In the genomic region with DNA sequence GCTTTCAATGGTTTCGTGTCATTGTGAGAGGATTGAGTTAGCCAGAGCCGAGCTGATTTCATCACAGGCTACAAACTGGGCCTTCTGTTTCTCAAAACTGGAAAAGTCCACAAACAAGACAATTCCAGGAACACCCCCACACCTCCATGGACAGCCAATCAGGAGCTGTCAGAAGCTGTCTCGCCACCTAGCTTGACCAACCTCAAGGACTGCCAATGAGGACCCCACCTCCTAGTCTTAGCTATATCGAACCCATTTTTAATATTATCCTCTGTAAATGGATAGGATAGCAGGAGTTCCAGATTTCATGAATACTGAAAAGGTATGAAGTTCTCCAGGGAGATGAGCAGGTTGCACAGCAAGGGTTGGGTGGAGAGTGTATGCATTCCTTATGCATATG, we compare ENCODE assay signal across 30 mouse cellular contexts.
"Had no signal": no experiment of that assay in that cellular context is flagged by ENCODE, and none has a peak within 500 bp of the region (broad histone marks: within the 10 kb centered on the region; RNA-seq: fewer than 3 reads in every experiment).

No protein-coding gene starts in this region.

- H3K27me3 ChIP-seq: limb, embryonic 12.5 days; limb, embryonic 13.5 days; limb, embryonic 15.5 days; liver, embryonic 12.5 days; liver, embryonic 13.5 days; liver, embryonic 15.5 days; lung, embryonic 15.5 days; megakaryocyte, embryonic 14.5 days; midbrain, embryonic 12.5 days; midbrain, embryonic 13.5 days; midbrain, embryonic 15.5 days; neural tube, embryonic 12.5 days had no signal

- H3K9ac ChIP-seq: limb, embryonic 12.5 days; limb, embryonic 13.5 days; limb, embryonic 15.5 days; liver, embryonic 12.5 days; liver, embryonic 13.5 days; liver, embryonic 14.5 days; liver, embryonic 15.5 days; liver, postnatal 0 days; lung, embryonic 14.5 days; lung, embryonic 15.5 days; midbrain, embryonic 12.5 days; midbrain, embryonic 13.5 days; midbrain, embryonic 15.5 days; neural tube, embryonic 12.5 days had no signal

- DNase-seq: left cerebral cortex, postnatal 4 days; liver; liver, embryonic 13.5 days; liver, postnatal 0 days; lung, adult 18-20 months; lung, adult 2 months; lung, embryonic 14.5 days; lung, postnatal 10 days; lung, postnatal 14 days; lung, postnatal 36 days; lung, postnatal 4 days; midbrain, embryonic 14.5 days had no signal

- ATAC-seq: liver, embryonic 12.5 days; liver, postnatal 0 days; lung, postnatal 0 days; midbrain, embryonic 13.5 days; midbrain, embryonic 15.5 days; midbrain, embryonic 16.5 days had no signal

- H3K4me3 ChIP-seq: limb, embryonic 10.5 days; limb, embryonic 12.5 days; limb, embryonic 13.5 days; limb, embryonic 15.5 days; liver, embryonic 12.5 days; liver, embryonic 13.5 days; liver, embryonic 15.5 days; lung, embryonic 15.5 days; megakaryocyte, embryonic 14.5 days; midbrain, embryonic 12.5 days; midbrain, embryonic 13.5 days; midbrain, embryonic 15.5 days; myocyte; neural tube, embryonic 12.5 days had no signal

- H3K4me1 ChIP-seq: limb, embryonic 10.5 days; limb, embryonic 12.5 days; limb, embryonic 13.5 days; limb, embryonic 15.5 days; liver, embryonic 12.5 days; liver, embryonic 13.5 days; liver, embryonic 15.5 days; lung, embryonic 15.5 days; megakaryocyte, embryonic 14.5 days; midbrain, embryonic 12.5 days; midbrain, embryonic 13.5 days; midbrain, embryonic 15.5 days; neural tube, embryonic 12.5 days had no signal

- H3K4me2 ChIP-seq: limb, embryonic 12.5 days; limb, embryonic 13.5 days; limb, embryonic 15.5 days; liver, embryonic 11.5 days; liver, embryonic 12.5 days; liver, embryonic 13.5 days; liver, embryonic 15.5 days; lung, embryonic 14.5 days; lung, embryonic 15.5 days; midbrain, embryonic 12.5 days; midbrain, embryonic 13.5 days; midbrain, embryonic 15.5 days; neural tube, embryonic 12.5 days had no signal

- H3K27ac ChIP-seq: limb, embryonic 10.5 days; limb, embryonic 12.5 days; limb, embryonic 13.5 days; limb, embryonic 15.5 days; liver, embryonic 12.5 days; liver, embryonic 13.5 days; liver, embryonic 14.5 days; liver, embryonic 15.5 days; lung, embryonic 15.5 days; macrophage; midbrain, embryonic 12.5 days; midbrain, embryonic 13.5 days; midbrain, embryonic 15.5 days; neural tube, embryonic 12.5 days had no signal

- H3K9me3 ChIP-seq: limb, embryonic 10.5 days; limb, embryonic 12.5 days; limb, embryonic 13.5 days; limb, embryonic 15.5 days; liver, embryonic 12.5 days; liver, embryonic 13.5 days; liver, embryonic 15.5 days; lung, embryonic 15.5 days; midbrain, embryonic 12.5 days; midbrain, embryonic 13.5 days; midbrain, embryonic 15.5 days; neural tube, embryonic 12.5 days had no signal

- H3K36me3 ChIP-seq: limb, embryonic 10.5 days; limb, embryonic 12.5 days; limb, embryonic 13.5 days; limb, embryonic 15.5 days; liver, embryonic 12.5 days; liver, embryonic 13.5 days; liver, embryonic 15.5 days; lung, embryonic 15.5 days; midbrain, embryonic 12.5 days; midbrain, embryonic 13.5 days; midbrain, embryonic 15.5 days; neural tube, embryonic 12.5 days had no signal
